Mouse (Mus musculus): ENCODE measurements around the gene Nlk.

DNA sequence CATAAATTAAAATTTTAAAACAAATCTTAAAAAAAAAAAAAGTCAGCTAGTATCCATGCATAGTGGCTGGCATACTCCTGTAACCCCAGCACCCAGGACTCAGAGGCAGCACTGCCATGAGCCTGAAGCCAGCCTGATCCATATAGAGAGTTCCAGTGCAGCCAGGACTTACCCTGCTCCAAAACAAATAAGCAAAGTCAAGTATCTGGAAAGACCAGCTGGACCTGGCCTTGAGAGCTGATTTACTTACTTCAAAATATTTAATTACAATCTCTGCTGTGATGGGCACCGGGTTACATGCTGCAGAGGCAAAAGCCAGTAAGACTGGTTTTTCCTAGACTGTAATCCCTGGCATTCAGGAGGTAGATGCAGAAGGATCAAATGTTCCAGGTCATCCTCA is 27.6 kb upstream of the Nlk start:
- TF ChIP-seq CTCF (IDR thresholded peaks at IDR 0.05; ENCODE audit: borderline replicate concordance, control insufficient read depth, extremely low read depth, insufficient read depth, low read length, poor library complexity) = no peak
- no peak for TF ChIP-seq POLR2A (IDR thresholded peaks at IDR 0.05; ENCODE audit: control insufficient read depth, extremely low read depth, insufficient read depth, low read length, poor library complexity)

Measured in thymus, adult 2 months (tissue).